Mouse (Mus musculus) testis, adult 2 months (tissue): ENCODE measurements around the gene Esp8. TPM values are rescaled to one million over a fixed set of nuclear protein-coding genes. Genes with fewer than 3 reads are reported as not detected.
"Not testable (repeated sequence)": the region's sequence is repeated elsewhere in the genome, so short reads cannot be mapped to it uniquely, and the experiment has no call there.

Experiments used
- H3K27ac ChIP-seq: fragments of 200-500 bp; 2 replicates; pipeline ENCODE4 v1.5.1; 2012; ENCODE audit warnings: low read depth, low read length; ENCODE audit not compliant: control insufficient read depth, insufficient read depth
- H3K27me3 ChIP-seq: fragments of 200-500 bp; 2 replicates; pipeline ENCODE4 v1.6.1; 2012; ENCODE audit warnings: mild to moderate bottlenecking, low read length, moderate library complexity; ENCODE audit not compliant: control insufficient read depth, insufficient read depth
- H3K36me3 ChIP-seq: fragments of 200-500 bp; 2 replicates; pipeline ENCODE4 v1.6.1; 2012; ENCODE audit warnings: mild to moderate bottlenecking, low read length; ENCODE audit not compliant: control insufficient read depth, insufficient read depth
- H3K4me1 ChIP-seq: fragments of 200-500 bp; 2 replicates; pipeline ENCODE4 v1.6.1; 2012; ENCODE audit warnings: low read length; ENCODE audit not compliant: control insufficient read depth, insufficient read depth
- H3K4me3 ChIP-seq: fragments of 200-500 bp; 2 replicates; pipeline ENCODE4 v1.5.1; 2012; ENCODE audit warnings: low read depth, mild to moderate bottlenecking, low read length, moderate library complexity, mixed read lengths; ENCODE audit not compliant: control insufficient read depth
- CTCF ChIP-seq: fragments of 200-500 bp; IDR thresholded peaks from 2 replicates; pipeline ENCODE4 v1.5.1; 2012; ENCODE audit warnings: low read depth, mild to moderate bottlenecking, inconsistent platforms, low read length, moderate library complexity; ENCODE audit not compliant: control insufficient read depth, insufficient read depth, insufficient replicate concordance
- POLR2A ChIP-seq: fragments of 200-500 bp; IDR thresholded peaks from 2 replicates; pipeline ENCODE4 v1.6.1; 2012; ENCODE audit warnings: low read depth, mild to moderate bottlenecking, inconsistent platforms, low read length, moderate library complexity; ENCODE audit not compliant: control insufficient read depth
- polyA plus RNA-seq: library from polyadenylated mRNA; depleted of rRNA; stranded (reverse); fragments of >200 nt; gene quantifications from 2 replicates; pipeline ENCODE4 v1.2.3, GENCODE M21; 2012; rRNA removed

Gene Esp8
- polyA plus RNA-seq = not detected in 2 replicates

GRCm38 (mm10) chr17:40519818-40520217 lies at the start of gene Esp8:
Gene Esp8, plus strand, starts transcription at chr17:40520022.
- Histone ChIP-seq H3K4me3 (no peak within 1 kb of the TSS), H3K27me3 (no peaks in the 10 kb centered on the region), H3K27ac (no peak within 1 kb of the TSS), H3K36me3 (no peaks in the 10 kb centered on the region), H3K4me1 (no peaks in the 10 kb centered on the region)
- TF ChIP-seq POLR2A (no peak), CTCF (no peak)

DNA sequence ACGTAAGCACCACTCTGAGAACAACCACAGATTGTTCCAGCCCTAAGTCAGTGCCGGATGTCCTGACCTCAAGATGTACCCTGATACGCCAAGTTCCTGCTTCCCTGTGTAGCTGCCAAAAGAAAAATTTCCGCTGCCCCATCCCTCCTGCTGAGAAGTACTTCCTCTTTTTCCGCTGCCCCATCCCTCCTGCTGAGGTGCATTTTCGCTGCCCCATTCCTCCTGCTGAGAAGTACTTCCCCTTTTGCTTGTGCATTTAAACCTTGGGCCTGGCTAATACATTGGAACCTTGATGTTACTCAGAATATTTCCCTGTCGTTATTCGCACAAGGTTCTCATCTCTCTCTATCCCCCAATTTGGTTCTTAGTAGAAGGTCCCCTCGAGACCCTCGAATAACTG lies 36.3 kb upstream of the Esp8 start:
- not testable (repeated sequence) for H3K27ac ChIP-seq, H3K36me3 ChIP-seq

DNA sequence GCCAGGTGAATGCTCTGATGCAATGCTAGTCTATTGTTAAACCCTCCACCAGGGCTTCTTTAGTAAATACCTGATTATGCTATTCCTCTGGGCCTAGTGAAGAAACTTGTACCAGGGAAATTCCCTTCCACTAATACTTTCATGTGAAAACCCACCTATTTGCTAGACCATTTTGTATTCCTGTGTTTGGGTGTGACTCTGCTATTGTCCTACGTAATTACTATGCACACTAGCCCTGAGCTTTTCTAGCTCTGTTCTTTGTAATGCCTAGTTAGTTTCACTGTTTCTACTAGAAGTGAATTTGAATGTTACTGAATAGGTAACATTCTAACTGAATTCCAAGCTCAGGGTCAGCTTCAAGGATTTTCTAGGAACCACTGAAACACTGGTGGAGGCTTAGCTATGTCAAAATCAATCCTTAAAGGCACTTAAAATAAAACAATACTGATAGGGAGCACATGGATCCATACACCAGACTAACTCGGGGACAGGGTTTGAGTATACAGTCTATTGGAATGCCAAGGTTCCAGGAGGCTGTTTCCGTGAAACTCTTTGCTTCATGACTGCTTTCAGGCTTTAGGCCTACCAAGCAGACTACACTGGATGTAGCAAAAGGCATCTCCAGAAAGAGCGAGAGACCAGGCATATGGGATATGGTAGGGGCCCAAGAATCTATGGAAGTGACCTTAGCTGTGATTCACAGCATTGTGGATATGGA lies 24.2 kb upstream of the Esp8 start:
- H3K27me3 ChIP-seq, H3K4me3 ChIP-seq, H3K36me3 ChIP-seq, H3K4me1 ChIP-seq, H3K27ac ChIP-seq: not testable (repeated sequence)

More for the DNA sequence above, 36.3 kb upstream of the Esp8 start:
- not testable (repeated sequence) for H3K4me3 ChIP-seq, H3K4me1 ChIP-seq, H3K27me3 ChIP-seq

- Histone ChIP-seq H3K4me1 (peaks cover 2% of the 10 kb centered on the region), H3K27me3 (no peaks in the 10 kb centered on the region), H3K36me3 (no peaks in the 10 kb centered on the region), H3K27ac (no peak overlapping the region), H3K4me3 (no peak overlapping the region)
- TF ChIP-seq POLR2A (no peak), CTCF (no peak)
These were observed 10.0 kb downstream of the Esp8 start for GRCm38 (mm10) chr17:40529813-40530212.

- Histone ChIP-seq H3K27ac (no peak overlapping the region), H3K4me1 (peaks cover 2% of the 10 kb centered on the region), H3K36me3 (no peaks in the 10 kb centered on the region), H3K4me3 (no peak overlapping the region), H3K27me3 (no peaks in the 10 kb centered on the region)
- TF ChIP-seq POLR2A (no peak), CTCF (no peak)
These were observed 11.3 kb downstream of the Esp8 start for GRCm38 (mm10) chr17:40531147-40531546.

GRCm38 (mm10) chr17:40547005-40547404 lies 27.2 kb downstream of the Esp8 start:
- not testable (repeated sequence) for H3K4me3 ChIP-seq, H3K27ac ChIP-seq, H3K36me3 ChIP-seq, H3K27me3 ChIP-seq, H3K4me1 ChIP-seq

- no peak overlapping the region for H3K27ac ChIP-seq
- TF ChIP-seq POLR2A (no peak), CTCF (no peak)
- peaks cover 4% of the 10 kb centered on the region for H3K4me1 ChIP-seq
- no peak overlapping the region for H3K4me3 ChIP-seq
- no peaks in the 10 kb centered on the region for H3K36me3 ChIP-seq
- no peaks in the 10 kb centered on the region for H3K27me3 ChIP-seq
These were observed 33.6 kb downstream of the Esp8 start for GRCm38 (mm10) chr17:40553470-40553869.

GRCm38 (mm10) chr17:40561207-40561606 lies 41.4 kb downstream of the Esp8 start, which contains the start of gene Esp6:
Gene Esp6, plus strand, starts transcription at chr17:40561507.
- no peaks in the 10 kb centered on the region for H3K27me3 ChIP-seq
- H3K4me3 ChIP-seq = no peak within 1 kb of the TSS
- H3K36me3 ChIP-seq = no peaks in the 10 kb centered on the region
- no peak within 1 kb of the TSS for H3K27ac ChIP-seq
- no peak for TF ChIP-seq POLR2A
- TF ChIP-seq CTCF = no peak
- no peaks in the 10 kb centered on the region for H3K4me1 ChIP-seq

Other genes starting within 250 kb of the Esp8 start
- gene Crisp1, start 200.8 kb upstream of the Esp8 start, polyA plus RNA-seq = 0.22 and 511 TPM in 2 replicates
- not detected in 2 replicates for gene Esp6, start 41.5 kb downstream of the Esp8 start, polyA plus RNA-seq
- not detected in 2 replicates for gene Esp4, start 78.6 kb downstream of the Esp8 start, polyA plus RNA-seq
- not detected in 2 replicates for gene Esp3, start 112.1 kb downstream of the Esp8 start, polyA plus RNA-seq
- not detected in 2 replicates for gene Esp1, start 207.1 kb downstream of the Esp8 start, polyA plus RNA-seq